Mouse (Mus musculus) midbrain, postnatal 0 days (tissue): ENCODE results near the gene Zbtb5. TPM values are rescaled to one million over a fixed set of nuclear protein-coding genes. Genes with fewer than 3 reads are reported as not detected.

Source experiments
- ATAC-seq: fragments of 200-750 bp; cut with Nextera tagmentation; 2 replicates; pipeline ENCODE4 v1.8.0; 2017; ENCODE audit warnings: moderate number of reproducible peaks, mild to moderate bottlenecking, moderate TSS enrichment, moderate library complexity; ENCODE audit not compliant: low FRiP score
- DNase-seq: peaks from one replicate; pipeline ENCODE4 v3.0.0-alpha.2; 2015; ENCODE audit warnings: low spot score
- H3K27ac ChIP-seq: fragments of 300-500 bp; sonication (generic); 2 replicates; pipeline ENCODE4 v1.5.1; 2014; ENCODE audit warnings: low read depth, mild to moderate bottlenecking, low read length, mixed read lengths
- H3K27me3 ChIP-seq: fragments of 300-500 bp; sonication (generic); 2 replicates; pipeline ENCODE4 v1.6.1; 2014; ENCODE audit warnings: low read length, control low read depth, mixed read lengths; ENCODE audit not compliant: insufficient read depth
- H3K36me3 ChIP-seq: fragments of 300-500 bp; sonication (generic); 2 replicates; pipeline ENCODE4 v1.6.1; 2014; ENCODE audit warnings: low read length, control low read depth, mixed read lengths; ENCODE audit not compliant: insufficient read depth
- H3K4me1 ChIP-seq: fragments of 300-500 bp; sonication (generic); 2 replicates; pipeline ENCODE4 v1.6.1; 2014; ENCODE audit warnings: mild to moderate bottlenecking, control low read depth, antibody characterized with exemption, low read length, mixed read lengths; ENCODE audit not compliant: insufficient read depth
- H3K4me2 ChIP-seq: fragments of 300-500 bp; sonication (generic); 2 replicates; pipeline ENCODE4 v1.6.1; 2014; ENCODE audit warnings: low read depth, mild to moderate bottlenecking, low read length, mixed read lengths; ENCODE audit not compliant: poor library complexity, severe bottlenecking
- H3K4me3 ChIP-seq: fragments of 300-500 bp; sonication (generic); 2 replicates; pipeline ENCODE4 v1.5.1; 2014; ENCODE audit warnings: low read depth, mild to moderate bottlenecking, low read length, moderate library complexity
- H3K9ac ChIP-seq: fragments of 300-500 bp; sonication (generic); replicated peaks from 2 replicates; pipeline ENCODE4 v1.6.1; 2014; ENCODE audit warnings: mild to moderate bottlenecking, low read length, moderate library complexity, mixed read lengths; ENCODE audit not compliant: poor library complexity, severe bottlenecking
- H3K9me3 ChIP-seq: fragments of 300-500 bp; sonication (generic); 2 replicates; pipeline ENCODE4 v1.6.1; 2016; ENCODE audit warnings: low read length, control low read depth
- CTCF ChIP-seq: IDR thresholded peaks from 2 replicates; pipeline ENCODE4 v1.5.1; 2016; ENCODE audit warnings: antibody characterized with exemption, mild to moderate bottlenecking
- WGBS: fragments of 180-500 bp; shearing (Covaris S2); extraction: QIAGEN DNeasy Blood & Tissue Kit; methylation state at CpG from one replicate; pipeline ENCODE4 v1.1.7; 2014; 5-methylcytosine and 5-hydroxymethylcytosine counted together
- polyA plus RNA-seq: library from polyadenylated mRNA; unstranded; fragments of >200 nt; fragmentation: Nextera tagmentation; extraction: Ambion mirVana; gene quantifications from 2 replicates; pipeline ENCODE4 v1.2.1, GENCODE M21; 2015
- total RNA-seq: library from RNA; depleted of rRNA; stranded (reverse); fragments of >200 nt; gene quantifications from 2 replicates; pipeline ENCODE4 v1.2.3, GENCODE M21; 2014

Zbtb5 gene
- total and polyA plus RNA-seq, 2 experiments from 2014 or later: 35.9 to 57.3 TPM

GRCm38 (mm10) chr4:45013537-45013936, 1.3 kb upstream of the Zbtb5 start:
- no peak for TF ChIP-seq CTCF
- Histone ChIP-seq H3K4me2 (peak overlapping the region; percentile 86), H3K9ac (no peak overlapping the region), H3K4me3 (peak overlapping the region; percentile 68), H3K4me1 (peaks cover 8% of the 10 kb centered on the region; the same call in 1 of the 2 replicates), H3K27ac (no peak overlapping the region), H3K27me3 (no peaks in the 10 kb centered on the region), H3K9me3 (no peaks in the 10 kb centered on the region), H3K36me3 (no peaks in the 10 kb centered on the region)
- DNase-seq (no peak), ATAC-seq (no peak)
- 11% methylated on average over 2 of the region's 2 CpGs for WGBS

- H3K27ac ChIP-seq: peak overlapping the region; percentile 75
- H3K4me3 ChIP-seq: peak overlapping the region; percentile 68
- ATAC-seq (no peak), DNase-seq (no peak)
- no peak for TF ChIP-seq CTCF
- no peaks in the 10 kb centered on the region for H3K27me3 ChIP-seq
- H3K9ac ChIP-seq: peak overlapping the region; percentile 71
- peak overlapping the region; percentile 86 for H3K4me2 ChIP-seq
- H3K9me3 ChIP-seq: no peaks in the 10 kb centered on the region
- peaks cover 8% of the 10 kb centered on the region; the same call in 1 of the 2 replicates for H3K4me1 ChIP-seq
- WGBS: 1% methylated on average over 13 of the region's 13 CpGs
- H3K36me3 ChIP-seq: no peaks in the 10 kb centered on the region
Observed at GRCm38 (mm10) chr4:45013031-45013431, 819 bp upstream of the Zbtb5 start.

GRCm38 (mm10) chr4:45011581-45012104, 569 bp downstream of the Zbtb5 start:
- Histone ChIP-seq H3K4me2 (peak overlapping the region; percentile 45), H3K4me3 (peak overlapping the region; percentile 65), H3K27me3 (no peaks in the 10 kb centered on the region), H3K4me1 (peaks cover 8% of the 10 kb centered on the region; the same call in 1 of the 2 replicates), H3K9me3 (no peaks in the 10 kb centered on the region), H3K27ac (peak overlapping the region; percentile 86), H3K36me3 (no peaks in the 10 kb centered on the region), H3K9ac (peak overlapping the region; percentile 86)
- under 1% methylated on average over 31 of the region's 31 CpGs for WGBS
- no peak for TF ChIP-seq CTCF
- ATAC-seq (peak; percentile 71), DNase-seq (peak; percentile 60)

- WGBS: 9% methylated on average over 11 of the region's 11 CpGs
- Histone ChIP-seq H3K4me1 (peaks cover 8% of the 10 kb centered on the region; the same call in 1 of the 2 replicates), H3K9ac (peak overlapping the region; percentile 86; the same call in 1 of the 2 replicates), H3K4me3 (peak overlapping the region; percentile 65), H3K27me3 (no peaks in the 10 kb centered on the region), H3K36me3 (no peaks in the 10 kb centered on the region), H3K27ac (no peak overlapping the region), H3K4me2 (peak overlapping the region; percentile 45), H3K9me3 (no peaks in the 10 kb centered on the region)
- TF ChIP-seq CTCF: no peak
- ATAC-seq: no peak
- DNase-seq: no peak
Observed at GRCm38 (mm10) chr4:45010806-45011415, 1.3 kb downstream of the Zbtb5 start.

- Histone ChIP-seq H3K36me3 (no peaks in the 10 kb centered on the region), H3K4me3 (no peak overlapping the region), H3K27me3 (no peaks in the 10 kb centered on the region), H3K9me3 (no peaks in the 10 kb centered on the region), H3K9ac (no peak overlapping the region), H3K4me2 (no peak overlapping the region), H3K27ac (no peak overlapping the region), H3K4me1 (peaks cover 8% of the 10 kb centered on the region; the same call in 1 of the 2 replicates)
- DNase-seq (no peak), ATAC-seq (no peak)
- WGBS: 92% methylated on average over 3 of the region's 3 CpGs
- TF ChIP-seq CTCF: no peak
Observed at GRCm38 (mm10) chr4:45005452-45005851, 6.8 kb downstream of the Zbtb5 start.

GRCm38 (mm10) chr4:45000001-45000400, 12.2 kb downstream of the Zbtb5 start:
- Histone ChIP-seq H3K27me3 (no peaks in the 10 kb centered on the region), H3K27ac (no peak overlapping the region), H3K9me3 (no peaks in the 10 kb centered on the region), H3K4me1 (peaks cover 4% of the 10 kb centered on the region; the same call in 1 of the 2 replicates), H3K9ac (no peak overlapping the region), H3K4me3 (no peak overlapping the region), H3K36me3 (peaks cover under 1% of the 10 kb centered on the region; the same call in 1 of the 2 replicates), H3K4me2 (no peak overlapping the region)
- ATAC-seq (no peak), DNase-seq (no peak)
- 89% methylated on average over 6 of the region's 6 CpGs for WGBS
- no peak for TF ChIP-seq CTCF
